Mouse (Mus musculus) ES-Bruce4 (cell line): ENCODE measurements around the gene Mllt6. TPM values are rescaled to one million over a fixed set of nuclear protein-coding genes. Genes with fewer than 3 reads are reported as not detected.

Source experiments
- H3K27ac ChIP-seq: 2 replicates; pipeline ENCODE4 v1.5.1; 2012; ENCODE audit warnings: low read length, inconsistent platforms; ENCODE audit not compliant: insufficient read depth
- H3K27me3 ChIP-seq: 2 replicates; pipeline ENCODE4 v1.6.1; 2012; ENCODE audit warnings: mild to moderate bottlenecking, low read length, inconsistent platforms; ENCODE audit not compliant: control insufficient read depth, poor library complexity, insufficient read depth, severe bottlenecking
- H3K36me3 ChIP-seq: 2 replicates; pipeline ENCODE4 v1.6.1; 2012; ENCODE audit warnings: inconsistent platforms, mild to moderate bottlenecking, low read length, moderate library complexity; ENCODE audit not compliant: control insufficient read depth, poor library complexity, insufficient read depth, severe bottlenecking
- H3K4me1 ChIP-seq: one replicate; pipeline ENCODE4 v1.8.1; 2011; ENCODE audit warnings: low read length; ENCODE audit not compliant: control insufficient read depth, insufficient read depth
- H3K4me3 ChIP-seq: 2 replicates; pipeline ENCODE4 v1.5.1; 2011; ENCODE audit warnings: low read depth, mild to moderate bottlenecking, low read length
- H3K9ac ChIP-seq: 2 replicates; pipeline ENCODE4 v1.6.1; 2012; ENCODE audit warnings: low read depth, mild to moderate bottlenecking, inconsistent platforms; ENCODE audit not compliant: poor library complexity, severe bottlenecking
- H3K9me3 ChIP-seq: replicated peaks from 2 replicates; pipeline ENCODE4 v1.6.1; 2012; ENCODE audit warnings: mild to moderate bottlenecking, low read length, inconsistent platforms; ENCODE audit not compliant: control insufficient read depth, poor library complexity, insufficient read depth, severe bottlenecking
- CTCF ChIP-seq: IDR thresholded peaks from one replicate; pipeline ENCODE4 v1.8.1; 2011; ENCODE audit warnings: low read depth, low read length
- EP300 ChIP-seq: IDR thresholded peaks from 2 replicates; pipeline ENCODE4 v1.6.1; 2011; ENCODE audit warnings: low read depth, low read length; ENCODE audit not compliant: insufficient read depth
- POLR2A ChIP-seq: IDR thresholded peaks from one replicate; pipeline ENCODE4 v1.8.1; 2011; ENCODE audit warnings: low read length; ENCODE audit not compliant: insufficient read depth
- polyA plus RNA-seq: library from polyadenylated mRNA; stranded (reverse); fragments of >200 nt; gene quantifications from 2 replicates; pipeline ENCODE4 v1.2.4, GENCODE M21; 2011; ENCODE audit warnings: low read depth; ENCODE audit not compliant: missing spikeins, insufficient read depth, insufficient read length

The Mllt6 gene
- polyA plus RNA-seq, 1 experiment: 25.2 TPM

- H3K27ac ChIP-seq: no peak overlapping the region
- no peak overlapping the region for H3K9ac ChIP-seq
- no peaks in the 10 kb centered on the region for H3K27me3 ChIP-seq
- TF ChIP-seq POLR2A: no peak
- TF ChIP-seq CTCF: no peak
- peak; percentile 68; the same call in 1 of the 2 replicates for TF ChIP-seq EP300
- no peaks in the 10 kb centered on the region for H3K9me3 ChIP-seq
- H3K4me3 ChIP-seq: no peak overlapping the region
- H3K4me1 ChIP-seq: peaks cover 31% of the 10 kb centered on the region
- H3K36me3 ChIP-seq: peaks cover 54% of the 10 kb centered on the region
These were observed 9.9 kb downstream of the Mllt6 start for GRCm38 (mm10) chr11:97673148-97673547.

GRCm38 (mm10) chr11:97676050-97676754, 13.0 kb downstream of the Mllt6 start:
- H3K36me3 ChIP-seq: peaks cover 71% of the 10 kb centered on the region
- no peak overlapping the region for H3K9ac ChIP-seq
- H3K27me3 ChIP-seq: no peaks in the 10 kb centered on the region
- H3K4me1 ChIP-seq: peaks cover 21% of the 10 kb centered on the region
- no peaks in the 10 kb centered on the region for H3K9me3 ChIP-seq
- no peak overlapping the region for H3K27ac ChIP-seq
- TF ChIP-seq EP300: no peak
- no peak overlapping the region for H3K4me3 ChIP-seq

DNA sequence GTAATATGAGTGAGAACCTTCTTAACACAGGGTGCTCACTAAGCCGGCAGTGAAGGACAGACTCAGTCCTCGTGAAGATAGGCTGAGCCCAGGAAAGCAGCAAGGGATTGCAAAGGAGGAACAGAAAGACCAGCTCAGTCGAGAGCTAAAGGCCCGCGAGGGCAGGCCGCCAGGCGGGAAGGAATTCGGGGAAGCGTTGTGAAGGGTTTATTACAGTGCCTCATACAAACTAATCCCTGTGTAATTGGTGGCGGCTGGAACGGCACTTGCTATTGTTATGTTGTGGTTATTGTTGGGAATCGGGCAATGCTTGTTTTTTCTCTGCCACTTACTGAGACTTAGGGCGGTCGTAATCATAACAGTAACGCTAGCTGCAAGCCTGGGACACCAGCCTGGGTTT, 14.2 kb downstream of the Mllt6 start:
- Histone ChIP-seq H3K27me3 (no peaks in the 10 kb centered on the region), H3K4me1 (peaks cover 17% of the 10 kb centered on the region), H3K9ac (no peak overlapping the region), H3K36me3 (peaks cover 73% of the 10 kb centered on the region), H3K9me3 (no peaks in the 10 kb centered on the region), H3K4me3 (no peak overlapping the region), H3K27ac (peak overlapping the region; percentile 22; the same call in 1 of the 2 replicates)
- TF ChIP-seq CTCF: no peak
- no peak for TF ChIP-seq POLR2A
- no peak for TF ChIP-seq EP300

DNA sequence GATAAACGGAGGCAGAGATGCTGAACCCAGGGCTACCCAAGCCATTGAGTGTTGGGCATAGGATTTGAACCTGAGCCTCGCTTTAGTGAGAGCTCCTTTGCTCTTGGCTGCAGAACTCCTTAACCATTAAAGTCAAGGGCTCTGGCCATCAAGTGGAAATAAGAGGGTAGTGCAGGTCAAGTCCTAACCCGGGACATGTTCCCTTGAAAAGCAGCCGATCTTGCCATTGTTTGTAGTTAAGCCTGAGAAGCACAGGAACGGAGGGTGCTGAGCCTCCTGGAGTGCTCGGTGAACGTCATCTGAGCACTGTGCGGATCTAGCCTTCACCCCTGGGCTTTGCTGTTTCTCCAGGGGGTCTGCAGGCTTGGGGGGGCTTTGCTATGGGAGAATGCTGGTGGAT, 14.6 kb downstream of the Mllt6 start:
- Histone ChIP-seq H3K27me3 (no peaks in the 10 kb centered on the region), H3K27ac (peak overlapping the region; percentile 22; the same call in 1 of the 2 replicates), H3K9ac (peak overlapping the region; percentile 46), H3K4me1 (peaks cover 17% of the 10 kb centered on the region), H3K9me3 (no peaks in the 10 kb centered on the region), H3K36me3 (peaks cover 70% of the 10 kb centered on the region), H3K4me3 (no peak overlapping the region)
- TF ChIP-seq EP300 (no peak), CTCF (no peak)

DNA sequence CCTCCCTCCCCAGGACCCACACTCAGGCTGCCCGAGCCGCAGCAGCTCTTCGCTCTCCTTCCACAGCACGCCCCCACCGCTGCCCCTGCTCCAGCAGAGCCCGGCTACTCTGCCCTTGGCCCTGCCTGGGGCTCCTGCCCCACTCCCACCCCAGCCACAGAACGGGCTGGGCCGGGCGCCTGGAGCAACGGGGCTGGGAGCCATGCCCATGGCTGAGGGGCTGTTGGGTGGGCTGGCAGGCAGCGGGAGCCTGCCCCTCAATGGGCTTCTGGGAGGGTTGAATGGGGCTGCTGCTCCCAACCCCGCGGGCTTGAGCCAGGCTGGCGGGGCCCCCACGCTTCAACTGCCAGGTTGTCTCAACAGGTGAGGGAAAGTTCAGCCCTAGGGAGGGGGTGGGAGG, 15.1 kb downstream of the Mllt6 start:
- Histone ChIP-seq H3K36me3 (peaks cover 69% of the 10 kb centered on the region), H3K4me1 (peaks cover 17% of the 10 kb centered on the region), H3K9me3 (no peaks in the 10 kb centered on the region), H3K9ac (peak overlapping the region; percentile 46), H3K27me3 (no peaks in the 10 kb centered on the region), H3K4me3 (no peak overlapping the region), H3K27ac (no peak overlapping the region; the same call in 1 of the 2 replicates)
- TF ChIP-seq POLR2A (no peak), EP300 (no peak), CTCF (no peak)

DNA sequence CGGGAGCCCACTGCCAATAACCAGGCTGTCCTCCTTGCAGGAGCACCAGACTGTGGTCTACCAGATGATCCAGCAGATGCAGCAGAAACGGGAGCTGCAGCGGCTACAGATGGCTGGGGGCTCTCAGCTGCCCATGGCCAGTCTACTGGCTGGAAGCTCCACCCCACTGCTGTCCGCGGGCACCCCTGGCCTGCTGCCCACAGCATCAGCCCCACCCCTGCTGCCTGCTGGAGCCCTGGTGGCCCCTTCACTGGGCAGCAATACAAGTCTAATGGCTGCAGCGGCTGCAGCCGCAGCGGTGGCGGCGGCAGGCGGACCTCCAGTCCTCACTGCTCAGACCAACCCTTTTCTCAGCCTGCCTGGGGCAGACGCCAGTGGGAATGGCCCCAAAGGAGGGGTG, 17.2 kb downstream of the Mllt6 start:
- Histone ChIP-seq H3K9ac (0 out of 2 replicates have a peak overlapping the region, but pooled peaks have one; percentile 8), H3K9me3 (no peaks in the 10 kb centered on the region), H3K27ac (0 out of 2 replicates have a peak overlapping the region, but pooled peaks have one; percentile 31), H3K36me3 (peaks cover 48% of the 10 kb centered on the region), H3K27me3 (no peaks in the 10 kb centered on the region), H3K4me3 (no peak overlapping the region), H3K4me1 (peaks cover 15% of the 10 kb centered on the region)
- TF ChIP-seq EP300 (no peak), CTCF (no peak)
